Mouse (Mus musculus): ENCODE measurements around the gene Tpbgl. TPM values are rescaled to one million over a fixed set of nuclear protein-coding genes. Genes with fewer than 3 reads are reported as not detected.

The Tpbgl gene
- polyA plus RNA-seq, 1 experiment: not detected

DNA sequence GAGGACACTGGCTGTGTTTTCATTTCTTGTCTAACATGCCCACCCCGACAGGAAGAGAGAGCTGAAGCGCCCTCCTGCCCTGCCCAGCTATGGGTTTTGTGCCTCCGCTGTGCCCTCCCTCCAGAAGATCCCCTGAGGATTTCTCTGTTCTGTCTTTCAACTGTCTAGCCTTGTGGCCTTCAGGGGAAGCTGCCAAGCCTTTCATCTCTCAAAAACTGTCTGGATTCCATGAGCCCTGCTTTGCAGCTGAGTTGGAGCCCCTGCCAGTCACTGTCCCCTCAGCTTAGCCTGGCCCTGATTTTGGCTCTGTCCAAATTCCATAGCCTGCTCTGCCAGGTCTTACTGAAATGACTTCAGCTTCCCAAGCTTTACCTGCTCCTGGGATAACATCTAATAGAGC lies 20.1 kb downstream of the Tpbgl start:
- no peak overlapping the region for H3K4me2 ChIP-seq (ENCODE audit: low read depth)
- TF ChIP-seq E2F4 (IDR thresholded peaks at IDR 0.05; ENCODE audit: insufficient read depth) (no peak), TCF12 (IDR thresholded peaks at IDR 0.05; ENCODE audit: insufficient read depth, poor library complexity, severe bottlenecking) (no peak), POLR2AphosphoS2 (IDR thresholded peaks at IDR 0.05; ENCODE audit: insufficient read length, low read depth) (no peak), MYOG (IDR thresholded peaks at IDR 0.05; ENCODE audit: control insufficient read depth in 1 of 3, insufficient read depth in 1 of 3, insufficient read length in 2 of 3, low read depth in 2 of 3) (no peak), POLR2A (IDR thresholded peaks at IDR 0.05; ENCODE audit: insufficient read length, low read depth) (no peak), SRF (IDR thresholded peaks at IDR 0.05; ENCODE audit: control insufficient read depth, insufficient read length, low read depth) (no peak), CEBPB (IDR thresholded peaks at IDR 0.05; ENCODE audit: insufficient read depth, poor library complexity, severe bottlenecking) (no peak), MYOD1 (IDR thresholded peaks at IDR 0.05; ENCODE audit: control insufficient read depth in 1 of 3, insufficient read length in 2 of 3, low read depth in 2 of 3) (no peak), REST (IDR thresholded peaks at IDR 0.05; ENCODE audit: insufficient read depth, insufficient read length) (no peak), MAX (IDR thresholded peaks at IDR 0.05; ENCODE audit: low read depth) (no peak), TCF3 (IDR thresholded peaks at IDR 0.05; ENCODE audit: insufficient read length, low read depth) (no peak), USF1 (IDR thresholded peaks at IDR 0.05; ENCODE audit: low read depth) (no peak)

GRCm38 (mm10) chr7:99606303-99606702 lies 20.6 kb downstream of the Tpbgl start:
- H3ac ChIP-seq (ENCODE audit: control insufficient read depth, insufficient read length): no peak overlapping the region
- no peak for TF ChIP-seq USF1 (IDR thresholded peaks at IDR 0.05; ENCODE audit: low read depth)
- no peak for TF ChIP-seq MYOG (IDR thresholded peaks at IDR 0.05; ENCODE audit: control insufficient read depth in 1 of 3, insufficient read depth in 1 of 3, insufficient read length in 2 of 3, low read depth in 2 of 3)
- no peak for TF ChIP-seq TCF3 (IDR thresholded peaks at IDR 0.05; ENCODE audit: insufficient read length, low read depth)
- no peak for TF ChIP-seq REST (IDR thresholded peaks at IDR 0.05; ENCODE audit: insufficient read depth, insufficient read length)
- no peak for TF ChIP-seq MYOD1 (IDR thresholded peaks at IDR 0.05; ENCODE audit: control insufficient read depth in 1 of 3, insufficient read length in 2 of 3, low read depth in 2 of 3)
- no peak for TF ChIP-seq CEBPB (IDR thresholded peaks at IDR 0.05; ENCODE audit: insufficient read depth, poor library complexity, severe bottlenecking)
- TF ChIP-seq SRF (IDR thresholded peaks at IDR 0.05; ENCODE audit: control insufficient read depth, insufficient read length, low read depth): no peak
- no peak for TF ChIP-seq TCF12 (IDR thresholded peaks at IDR 0.05; ENCODE audit: insufficient read depth, poor library complexity, severe bottlenecking)
- TF ChIP-seq POLR2A (IDR thresholded peaks at IDR 0.05; ENCODE audit: insufficient read length, low read depth): no peak
- no peak for TF ChIP-seq POLR2AphosphoS2 (IDR thresholded peaks at IDR 0.05; ENCODE audit: insufficient read length, low read depth)
- TF ChIP-seq MAX (IDR thresholded peaks at IDR 0.05; ENCODE audit: low read depth): no peak
- no peak for TF ChIP-seq E2F4 (IDR thresholded peaks at IDR 0.05; ENCODE audit: insufficient read depth)

More for the DNA sequence above, 20.1 kb downstream of the Tpbgl start:
- Histone ChIP-seq H3K36me3 (ENCODE audit: control insufficient read depth, insufficient read depth) (no peaks in the 10 kb centered on the region), H3K79me2 (ENCODE audit: control insufficient read depth, insufficient read depth) (no peaks in the 10 kb centered on the region), H3K4me3 (no peak overlapping the region), H3K27me3 (ENCODE audit: control insufficient read depth, insufficient read depth, insufficient read length) (no peaks in the 10 kb centered on the region), H3ac (ENCODE audit: control insufficient read depth, insufficient read length) (no peak overlapping the region)

GRCm38 (mm10) chr7:99605058-99605457 lies 21.8 kb downstream of the Tpbgl start:
- no peaks in the 10 kb centered on the region for H3K79me2 ChIP-seq (ENCODE audit: control insufficient read depth, insufficient read depth)
- no peaks in the 10 kb centered on the region for H3K36me3 ChIP-seq (ENCODE audit: control insufficient read depth, insufficient read depth)
- no peak overlapping the region for H3ac ChIP-seq (ENCODE audit: control insufficient read depth, insufficient read length)
- TF ChIP-seq TCF12 (IDR thresholded peaks at IDR 0.05; ENCODE audit: insufficient read depth, poor library complexity, severe bottlenecking): no peak
- no peak for TF ChIP-seq E2F4 (IDR thresholded peaks at IDR 0.05; ENCODE audit: insufficient read depth)
- TF ChIP-seq REST (IDR thresholded peaks at IDR 0.05; ENCODE audit: insufficient read depth, insufficient read length): no peak
- TF ChIP-seq CEBPB (IDR thresholded peaks at IDR 0.05; ENCODE audit: insufficient read depth, poor library complexity, severe bottlenecking): no peak
- no peak for TF ChIP-seq MYOG (IDR thresholded peaks at IDR 0.05; ENCODE audit: control insufficient read depth in 1 of 3, insufficient read depth in 1 of 3, insufficient read length in 2 of 3, low read depth in 2 of 3)
- no peaks in the 10 kb centered on the region for H3K27me3 ChIP-seq (ENCODE audit: control insufficient read depth, insufficient read depth, insufficient read length)
- no peak overlapping the region for H3K4me2 ChIP-seq (ENCODE audit: low read depth)
- no peak overlapping the region for H3K4me3 ChIP-seq

More at GRCm38 (mm10) chr7:99606303-99606702, 20.6 kb downstream of the Tpbgl start:
- Histone ChIP-seq H3K4me3 (no peak overlapping the region), H3K27me3 (ENCODE audit: control insufficient read depth, insufficient read depth, insufficient read length) (no peaks in the 10 kb centered on the region), H3K4me2 (ENCODE audit: low read depth) (no peak overlapping the region), H3K36me3 (ENCODE audit: control insufficient read depth, insufficient read depth) (no peaks in the 10 kb centered on the region), H3K79me2 (ENCODE audit: control insufficient read depth, insufficient read depth) (no peaks in the 10 kb centered on the region)

DNA sequence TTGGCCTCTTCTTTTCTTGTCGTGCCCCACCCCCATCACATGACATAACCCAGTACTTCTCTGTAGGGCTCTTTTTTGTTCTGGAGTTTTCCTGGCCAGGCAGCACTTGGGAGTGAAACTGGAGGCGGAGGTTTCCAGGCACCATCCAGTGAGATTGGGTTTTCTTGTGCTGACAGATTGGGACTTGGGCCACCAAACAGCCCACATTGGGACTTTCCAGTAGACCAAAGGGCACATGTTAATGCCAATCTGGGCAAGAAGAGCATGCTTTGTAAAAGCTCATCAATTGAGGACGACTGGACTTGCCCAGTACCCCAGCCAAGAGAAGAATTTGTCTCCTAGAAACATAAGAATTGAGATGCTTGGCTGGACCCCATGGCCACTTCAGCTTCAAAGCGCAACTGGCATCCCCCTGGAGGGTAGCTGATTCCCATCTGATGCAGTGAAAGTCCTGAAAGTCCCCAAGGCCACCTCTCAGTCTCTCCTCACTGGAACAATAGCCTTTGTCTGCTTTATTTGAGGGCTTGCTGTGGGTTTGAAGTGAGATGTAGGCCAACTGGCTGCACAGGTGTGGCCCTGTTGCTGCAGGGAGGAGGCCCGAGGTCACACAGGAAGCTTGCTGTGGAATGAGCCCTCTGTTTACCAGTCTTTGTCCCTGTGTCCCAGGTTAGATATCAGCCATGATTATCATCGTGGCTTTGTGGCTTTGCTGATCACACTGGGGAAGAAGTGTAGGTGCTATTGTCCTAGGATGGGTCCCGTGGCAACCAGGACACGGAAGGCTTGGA lies 22.8 kb downstream of the Tpbgl start:
- Histone ChIP-seq H3K4me2 (ENCODE audit: low read depth) (no peak overlapping the region), H3K4me3 (no peak overlapping the region), H3K27me3 (ENCODE audit: control insufficient read depth, insufficient read depth, insufficient read length) (no peaks in the 10 kb centered on the region), H3K79me2 (ENCODE audit: control insufficient read depth, insufficient read depth) (no peaks in the 10 kb centered on the region), H3ac (ENCODE audit: control insufficient read depth, insufficient read length) (no peak overlapping the region), H3K36me3 (ENCODE audit: control insufficient read depth, insufficient read depth) (no peaks in the 10 kb centered on the region)
- TF ChIP-seq MYOD1 (IDR thresholded peaks at IDR 0.05; ENCODE audit: control insufficient read depth in 1 of 3, insufficient read length in 2 of 3, low read depth in 2 of 3): no peak
- no peak for TF ChIP-seq E2F4 (IDR thresholded peaks at IDR 0.05; ENCODE audit: insufficient read depth)
- TF ChIP-seq MYOG (IDR thresholded peaks at IDR 0.05; ENCODE audit: control insufficient read depth in 1 of 3, insufficient read depth in 1 of 3, insufficient read length in 2 of 3, low read depth in 2 of 3): no peak
- no peak for TF ChIP-seq MAX (IDR thresholded peaks at IDR 0.05; ENCODE audit: low read depth)
- no peak for TF ChIP-seq USF1 (IDR thresholded peaks at IDR 0.05; ENCODE audit: low read depth)
- no peak for TF ChIP-seq TCF3 (IDR thresholded peaks at IDR 0.05; ENCODE audit: insufficient read length, low read depth)
- TF ChIP-seq REST (IDR thresholded peaks at IDR 0.05; ENCODE audit: insufficient read depth, insufficient read length): no peak
- TF ChIP-seq POLR2A (IDR thresholded peaks at IDR 0.05; ENCODE audit: insufficient read length, low read depth): no peak
- TF ChIP-seq TCF12 (IDR thresholded peaks at IDR 0.05; ENCODE audit: insufficient read depth, poor library complexity, severe bottlenecking): no peak
